Mouse (Mus musculus) liver, adult 2 months (tissue): ENCODE results near the gene Pdpk1.

Experiments
- CTCF ChIP-seq: fragments of 200-500 bp; IDR thresholded peaks from 2 replicates; pipeline ENCODE4 v1.5.1; 2011; ENCODE audit warnings: low read depth, low read length, control low read depth
- POLR2A ChIP-seq: fragments of 200-500 bp; IDR thresholded peaks from 2 replicates; pipeline ENCODE4 v1.6.1; 2011; ENCODE audit warnings: low read length, control low read depth; ENCODE audit not compliant: insufficient read depth; ENCODE audit errors: extremely low read depth

- no peak for TF ChIP-seq CTCF
- no peak for TF ChIP-seq POLR2A
Measured at GRCm38 (mm10) chr17:24030551-24030950, 120.2 kb downstream of the Pdpk1 start.
